Mouse (Mus musculus): Measurements from ENCODE around the gene Ddx28. TPM values are rescaled to one million over a fixed set of nuclear protein-coding genes. Genes with fewer than 3 reads are reported as not detected.

Ddx28 gene
- polyA plus RNA-seq, 1 experiment: 6.6 TPM

- H3K27ac ChIP-seq (ENCODE audit: insufficient read depth, low read depth, low read length): no peak overlapping the region
- no peak for TF ChIP-seq POLR2A (IDR thresholded peaks at IDR 0.05; ENCODE audit: low read depth, low read length)
- TF ChIP-seq CTCF (IDR thresholded peaks at IDR 0.05; ENCODE audit: extremely low read depth, insufficient read length, insufficient replicate concordance, low read depth, low read length): no peak
- 28% methylated on average over 3 of the region's 3 CpGs for WGBS
- H3K27me3 ChIP-seq (ENCODE audit: control insufficient read depth, insufficient read depth, low read length): no peaks in the 10 kb centered on the region
- peaks cover 24% of the 10 kb centered on the region for H3K4me1 ChIP-seq (ENCODE audit: control insufficient read depth, insufficient read depth, insufficient read length, low read length)
- H3K4me3 ChIP-seq (ENCODE audit: low read depth, low read length): no peak overlapping the region
- 0 out of 2 replicates have a peak, but pooled peaks cover 4% of the 10 kb centered on the region for H3K36me3 ChIP-seq (ENCODE audit: control insufficient read depth, insufficient read depth, low read length)
Measured at GRCm38 (mm10) chr8:106044151-106044550, 32.5 kb upstream of the Ddx28 start.

DNA sequence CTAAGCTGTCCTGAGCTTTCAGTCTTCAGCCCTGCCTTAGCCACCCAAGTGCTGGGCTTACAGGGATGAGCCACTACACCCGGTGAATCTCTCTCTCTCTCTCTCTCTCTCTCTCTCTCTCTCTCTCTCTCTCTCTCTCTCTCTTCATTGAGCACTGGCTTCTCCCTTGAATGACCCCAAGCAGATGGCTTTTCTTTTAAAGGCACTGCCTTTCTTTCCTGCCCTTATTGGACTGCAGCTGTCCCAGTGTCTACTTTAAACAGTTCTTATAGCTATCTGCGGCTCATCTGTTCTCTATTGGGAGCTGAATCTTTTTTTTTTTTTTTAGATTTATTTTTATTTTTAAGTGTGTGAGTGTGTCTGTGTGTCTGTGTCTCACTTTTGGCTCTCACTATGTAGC, 31.4 kb upstream of the Ddx28 start:
- 90% methylated on average over 2 of the region's 2 CpGs for WGBS
- no peak for TF ChIP-seq CTCF (IDR thresholded peaks at IDR 0.05; ENCODE audit: extremely low read depth, insufficient read length, insufficient replicate concordance, low read depth, low read length)
- no peak for TF ChIP-seq POLR2A (IDR thresholded peaks at IDR 0.05; ENCODE audit: low read depth, low read length)
- H3K4me1 ChIP-seq (ENCODE audit: control insufficient read depth, insufficient read depth, insufficient read length, low read length): peaks cover 19% of the 10 kb centered on the region
- H3K27ac ChIP-seq (ENCODE audit: insufficient read depth, low read depth, low read length): no peak overlapping the region
- no peaks in the 10 kb centered on the region for H3K27me3 ChIP-seq (ENCODE audit: control insufficient read depth, insufficient read depth, low read length)
- no peak overlapping the region for H3K4me3 ChIP-seq (ENCODE audit: low read depth, low read length)
- H3K36me3 ChIP-seq (ENCODE audit: control insufficient read depth, insufficient read depth, low read length): 0 out of 2 replicates have a peak, but pooled peaks cover 4% of the 10 kb centered on the region

DNA sequence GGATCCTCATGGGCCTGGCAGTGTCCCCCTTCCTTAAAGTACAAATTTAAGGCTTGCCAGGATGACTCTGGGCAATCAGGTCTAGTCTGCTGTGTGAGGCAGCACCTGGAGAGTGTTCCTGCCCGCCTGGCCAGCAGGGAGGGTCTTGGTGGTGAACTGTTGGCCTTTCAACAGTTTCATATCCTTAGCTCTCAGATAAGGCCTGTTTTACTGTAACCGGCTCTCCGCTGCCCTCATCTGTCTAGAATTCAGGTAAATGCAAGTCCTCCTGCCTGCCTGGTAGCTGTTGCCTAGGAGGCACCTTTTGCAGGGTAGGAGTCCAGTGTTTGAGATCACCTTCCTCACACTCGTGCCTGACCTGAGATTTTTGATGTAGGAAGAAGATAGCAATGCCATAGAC, 28.5 kb upstream of the Ddx28 start:
- Histone ChIP-seq H3K27ac (ENCODE audit: insufficient read depth, low read depth, low read length) (no peak overlapping the region), H3K4me1 (ENCODE audit: control insufficient read depth, insufficient read depth, insufficient read length, low read length) (peaks cover 9% of the 10 kb centered on the region), H3K36me3 (ENCODE audit: control insufficient read depth, insufficient read depth, low read length) (peaks cover 4% of the 10 kb centered on the region; the same call in 1 of the 2 replicates), H3K4me3 (ENCODE audit: low read depth, low read length) (no peak overlapping the region), H3K27me3 (ENCODE audit: control insufficient read depth, insufficient read depth, low read length) (no peaks in the 10 kb centered on the region)
- 39% methylated on average over 4 of the region's 4 CpGs for WGBS
- TF ChIP-seq POLR2A (IDR thresholded peaks at IDR 0.05; ENCODE audit: low read depth, low read length) (no peak), CTCF (IDR thresholded peaks at IDR 0.05; ENCODE audit: extremely low read depth, insufficient read length, insufficient replicate concordance, low read depth, low read length) (no peak)

GRCm38 (mm10) chr8:106039605-106040004, 27.9 kb upstream of the Ddx28 start:
- Histone ChIP-seq H3K4me3 (ENCODE audit: low read depth, low read length) (no peak overlapping the region), H3K27me3 (ENCODE audit: control insufficient read depth, insufficient read depth, low read length) (no peaks in the 10 kb centered on the region), H3K36me3 (ENCODE audit: control insufficient read depth, insufficient read depth, low read length) (no peaks in the 10 kb centered on the region; the same call in 1 of the 2 replicates), H3K4me1 (ENCODE audit: control insufficient read depth, insufficient read depth, insufficient read length, low read length) (peaks cover 9% of the 10 kb centered on the region), H3K27ac (ENCODE audit: insufficient read depth, low read depth, low read length) (no peak overlapping the region)
- TF ChIP-seq CTCF (IDR thresholded peaks at IDR 0.05; ENCODE audit: extremely low read depth, insufficient read length, insufficient replicate concordance, low read depth, low read length) (no peak), POLR2A (IDR thresholded peaks at IDR 0.05; ENCODE audit: low read depth, low read length) (no peak)
- 66% methylated on average over 4 of the region's 4 CpGs for WGBS

GRCm38 (mm10) chr8:106038721-106039120, 27.0 kb upstream of the Ddx28 start:
- WGBS: 89% methylated on average over 10 of the region's 10 CpGs
- Histone ChIP-seq H3K36me3 (ENCODE audit: control insufficient read depth, insufficient read depth, low read length) (no peaks in the 10 kb centered on the region; the same call in 1 of the 2 replicates), H3K4me1 (ENCODE audit: control insufficient read depth, insufficient read depth, insufficient read length, low read length) (peaks cover 5% of the 10 kb centered on the region; the same call in 1 of the 2 replicates), H3K27me3 (ENCODE audit: control insufficient read depth, insufficient read depth, low read length) (no peaks in the 10 kb centered on the region), H3K27ac (ENCODE audit: insufficient read depth, low read depth, low read length) (no peak overlapping the region), H3K4me3 (ENCODE audit: low read depth, low read length) (no peak overlapping the region)
- TF ChIP-seq CTCF (IDR thresholded peaks at IDR 0.05; ENCODE audit: extremely low read depth, insufficient read length, insufficient replicate concordance, low read depth, low read length): no peak
- TF ChIP-seq POLR2A (IDR thresholded peaks at IDR 0.05; ENCODE audit: low read depth, low read length): no peak

GRCm38 (mm10) chr8:106022483-106022882, 10.8 kb upstream of the Ddx28 start:
- Histone ChIP-seq H3K4me3 (ENCODE audit: low read depth, low read length) (no peak overlapping the region), H3K27me3 (ENCODE audit: control insufficient read depth, insufficient read depth, low read length) (no peaks in the 10 kb centered on the region), H3K27ac (ENCODE audit: insufficient read depth, low read depth, low read length) (no peak overlapping the region), H3K36me3 (ENCODE audit: control insufficient read depth, insufficient read depth, low read length) (peaks cover 2% of the 10 kb centered on the region), H3K4me1 (ENCODE audit: control insufficient read depth, insufficient read depth, insufficient read length, low read length) (no peaks in the 10 kb centered on the region)
- TF ChIP-seq CTCF (IDR thresholded peaks at IDR 0.05; ENCODE audit: extremely low read depth, insufficient read length, insufficient replicate concordance, low read depth, low read length): peak; percentile 90; the same call in 1 of the 2 replicates
- TF ChIP-seq POLR2A (IDR thresholded peaks at IDR 0.05; ENCODE audit: low read depth, low read length): no peak

- TF ChIP-seq POLR2A (IDR thresholded peaks at IDR 0.05; ENCODE audit: low read depth, low read length) (no peak), CTCF (IDR thresholded peaks at IDR 0.05; ENCODE audit: extremely low read depth, insufficient read length, insufficient replicate concordance, low read depth, low read length) (no peak)
- 73% methylated on average over 3 of the region's 3 CpGs for WGBS
- Histone ChIP-seq H3K27me3 (ENCODE audit: control insufficient read depth, insufficient read depth, low read length) (no peaks in the 10 kb centered on the region), H3K27ac (ENCODE audit: insufficient read depth, low read depth, low read length) (no peak overlapping the region), H3K4me3 (ENCODE audit: low read depth, low read length) (no peak overlapping the region), H3K36me3 (ENCODE audit: control insufficient read depth, insufficient read depth, low read length) (peaks cover 6% of the 10 kb centered on the region), H3K4me1 (ENCODE audit: control insufficient read depth, insufficient read depth, insufficient read length, low read length) (no peaks in the 10 kb centered on the region)
Measured at GRCm38 (mm10) chr8:106018039-106018438, 6.4 kb upstream of the Ddx28 start.
